8 mouse cellular contexts compared by ENCODE assay signal in genomic region chr4:133813174-133813991, GRCm38 (mm10). TPM values are rescaled to one million over a fixed set of nuclear protein-coding genes. Genes with fewer than 3 reads are reported as not detected.
DNase-seq lines count a peak whose midpoint lies in the region; ATAC-seq and TF ChIP-seq lines count a peak whose summit lies in the region.

No protein-coding gene starts in this region.

- H3K4me2 ChIP-seq in embryonic facial prominence, embryonic 14.5 days (ENCODE audit: low read depth, low read length) = peak overlapping the region; percentile 72
- peak overlapping the region; percentile 68 for H3K4me2 ChIP-seq in limb, embryonic 13.5 days (replicated peaks)
- H3K4me2 ChIP-seq in midbrain, embryonic 16.5 days (ENCODE audit: low read length) = peak overlapping the region; percentile 60

- H3K9ac ChIP-seq in embryonic facial prominence, embryonic 14.5 days (ENCODE audit: low read depth, low read length) = peak overlapping the region; percentile 91
- peak overlapping the region; percentile 72 for H3K9ac ChIP-seq in heart, adult 2 months (ENCODE audit: low read depth, low read length)
- H3K9ac ChIP-seq in limb, embryonic 13.5 days = peak overlapping the region; percentile 82
- peak overlapping the region; percentile 87 for H3K9ac ChIP-seq in midbrain, embryonic 16.5 days (ENCODE audit: low read depth, low read length)

- H3K27me3 ChIP-seq in embryonic facial prominence, embryonic 14.5 days (replicated peaks; ENCODE audit: control insufficient read depth, insufficient read depth, low read length) = no peaks in the 10 kb centered on the region
- no peaks in the 10 kb centered on the region for H3K27me3 ChIP-seq in heart, adult 2 months (ENCODE audit: control insufficient read depth, insufficient read depth, low read length)
- no peaks in the 10 kb centered on the region for H3K27me3 ChIP-seq in limb, embryonic 13.5 days
- no peaks in the 10 kb centered on the region; the same call in 1 of the 2 replicates for H3K27me3 ChIP-seq in midbrain, embryonic 16.5 days (ENCODE audit: control insufficient read depth, insufficient read depth, low read depth, low read length)

- peak overlapping the region; percentile 100 for H3K27ac ChIP-seq in embryonic facial prominence, embryonic 14.5 days (replicated peaks; ENCODE audit: low read depth, low read length)
- peak overlapping the region; percentile 99 for H3K27ac ChIP-seq in heart, adult 2 months
- H3K27ac ChIP-seq in limb, embryonic 13.5 days = peak overlapping the region; percentile 100
- H3K27ac ChIP-seq in midbrain, embryonic 16.5 days (ENCODE audit: low read length) = peak overlapping the region; percentile 99

- WGBS in embryonic facial prominence, embryonic 14.5 days = under 1% methylated on average over 22 of the region's 101 CpGs
- under 1% methylated on average over 66 of the region's 101 CpGs for WGBS in heart, adult 2 months
- 1% methylated on average over 36 of the region's 101 CpGs for WGBS in limb, embryonic 13.5 days
- under 1% methylated on average over 49 of the region's 101 CpGs for WGBS in midbrain, embryonic 16.5 days

- no peaks in the 10 kb centered on the region for H3K9me3 ChIP-seq in embryonic facial prominence, embryonic 14.5 days (ENCODE audit: control insufficient read depth, low read length)
- no peaks in the 10 kb centered on the region for H3K9me3 ChIP-seq in limb, embryonic 13.5 days
- H3K9me3 ChIP-seq in midbrain, embryonic 16.5 days (replicated peaks; ENCODE audit: control insufficient read depth, low read length, poor library complexity, severe bottlenecking) = no peaks in the 10 kb centered on the region

- peak; percentile 94 for DNase-seq in 3134 (ENCODE audit: extremely low read depth, insufficient read length, low spot score)
- DNase-seq in adrenal gland, postnatal 4 days (ENCODE audit: low spot score in 2 of 2) = peak; percentile 89 to 90
- DNase-seq in embryonic facial prominence, embryonic 14.5 days (ENCODE audit: low spot score) = peak; percentile 99
- DNase-seq in heart, adult 2 months = peak; percentile 96 to 98
- peak; percentile 97 to 98 for DNase-seq in kidney, adult 8-10 months
- peak; percentile 94 to 96 for DNase-seq in spleen, postnatal 10 days (ENCODE audit: low spot score in 2 of 2)

- H3K36me3 ChIP-seq in embryonic facial prominence, embryonic 14.5 days (ENCODE audit: control insufficient read depth, insufficient read depth, low read length) = no peaks in the 10 kb centered on the region
- H3K36me3 ChIP-seq in heart, adult 2 months (ENCODE audit: control insufficient read depth, insufficient read depth, low read length) = peaks cover 8% of the 10 kb centered on the region; the same call in 1 of the 2 replicates
- H3K36me3 ChIP-seq in limb, embryonic 13.5 days = no peaks in the 10 kb centered on the region
- no peaks in the 10 kb centered on the region for H3K36me3 ChIP-seq in midbrain, embryonic 16.5 days (ENCODE audit: control insufficient read depth, insufficient read depth, low read length)

- peak; percentile 88 for ATAC-seq in embryonic facial prominence, embryonic 14.5 days (ENCODE audit: low read depth)
- peak; percentile 87 for ATAC-seq in limb, embryonic 13.5 days (ENCODE audit: low FRiP score, low read depth)
- peak; percentile 92 for ATAC-seq in midbrain, embryonic 16.5 days

- intact Hi-C loops in heart, adult 2 months (cut with DNase I) = loop anchor here (1.0 kb wide), 3 partner anchors 59 to 141 kb away; partner anchors contain the start of gene Pigv

- peak overlapping the region; percentile 68 for H3K4me3 ChIP-seq in embryonic facial prominence, embryonic 14.5 days (ENCODE audit: low read depth, low read length)
- H3K4me3 ChIP-seq in heart, adult 2 months = peak overlapping the region; percentile 87
- peak overlapping the region; percentile 63 for H3K4me3 ChIP-seq in limb, embryonic 13.5 days
- peak overlapping the region; percentile 76 for H3K4me3 ChIP-seq in midbrain, embryonic 16.5 days (ENCODE audit: low read depth, low read length)

- TF ChIP-seq POLR2A in heart, adult 2 months (IDR thresholded peaks at IDR 0.05; ENCODE audit: insufficient read depth, low read depth, low read length) = peak; percentile 86

- H3K4me1 ChIP-seq in embryonic facial prominence, embryonic 14.5 days (ENCODE audit: control insufficient read depth, insufficient read depth, low read length) = peaks cover 18% of the 10 kb centered on the region
- H3K4me1 ChIP-seq in heart, adult 2 months (ENCODE audit: control insufficient read depth, insufficient read depth, low read length) = peaks cover 12% of the 10 kb centered on the region
- peaks cover 23% of the 10 kb centered on the region for H3K4me1 ChIP-seq in limb, embryonic 13.5 days
- H3K4me1 ChIP-seq in midbrain, embryonic 16.5 days (ENCODE audit: control insufficient read depth, insufficient read depth, low read length) = peaks cover 4% of the 10 kb centered on the region

- no peak; the same call in 1 of the 2 replicates for TF ChIP-seq EP300 in heart, adult 2 months (IDR thresholded peaks at IDR 0.05; ENCODE audit: insufficient read depth, low read depth, low read length)

- no peaks in the 10 kb centered on the region for H3K79me2 ChIP-seq in heart, adult 2 months (replicated peaks; ENCODE audit: control insufficient read depth, insufficient read depth, low read length)

- TF ChIP-seq CTCF in heart, adult 2 months (IDR thresholded peaks at IDR 0.05) = no peak

RNA-seq across cellular contexts. Expression of gene Arid1a, which starts 56.8 kb away (rescaled TPM):
- 10 to 100 TPM; 77.3 to 89.1 TPM for total RNA-seq in adrenal gland, postnatal 4 days (2021)
- 29.1 and 29.6 TPM in 2 replicates for polyA plus RNA-seq in embryonic facial prominence, embryonic 14.5 days (2014; fragmentation: Nextera tagmentation; extraction: Ambion mirVana)
- 10 to 100 TPM; 34.2 to 38.0 TPM for total RNA-seq in heart, adult 2 months (2021)
- polyA plus RNA-seq in heart, adult 2 months (2012; rRNA removed) = 27.8 and 28.1 TPM in 2 replicates
- 34.0 and 35.8 TPM in 2 replicates for polyA plus RNA-seq in limb, embryonic 13.5 days (2015; fragmentation: Nextera tagmentation; extraction: Ambion mirVana)
- 28.7 and 36.1 TPM in 2 replicates for polyA plus RNA-seq in midbrain, embryonic 16.5 days (2015; fragmentation: Nextera tagmentation; extraction: Ambion mirVana)

Comparison
In these comparisons a context has a peak if more than half of its experiments do, and no peak if none do; other contexts are left out.
1. Peak in every context shown above with its lines: DNase-seq, ATAC-seq, H3K4me3 ChIP-seq and H3K27ac ChIP-seq.